13 mouse cellular contexts compared by ENCODE assay signal in genomic region chr14:67548750-67549149, GRCm38 (mm10).
A peak's percentile ranks its signal among the peaks of the same experiment; 100 is the strongest.
DNase-seq lines count a peak whose midpoint lies in the region; ATAC-seq and TF ChIP-seq lines count a peak whose summit lies in the region.
"Had no signal": no experiment of that assay in that cellular context is flagged by ENCODE, and none has a peak within 500 bp of the region (broad histone marks: within the 10 kb centered on the region; RNA-seq: fewer than 3 reads in every experiment).

No protein-coding gene starts in this region.

- no peaks in the 10 kb centered on the region; the same call in 1 of the 2 replicates for H3K9me3 ChIP-seq in kidney, postnatal 0 days (replicated peaks; ENCODE audit: low read length)
- peaks cover 14% of the 10 kb centered on the region for H3K9me3 ChIP-seq in kidney, embryonic 16.5 days (ENCODE audit: low read length)
- H3K9me3 ChIP-seq in stomach, postnatal 0 days (ENCODE audit: control insufficient read depth, low read length) = no peaks in the 10 kb centered on the region

- TF ChIP-seq POLR2A in testis, adult 2 months (IDR thresholded peaks at IDR 0.05; ENCODE audit: control insufficient read depth, low read depth, low read length) = no peak

- DNase-seq in kidney, postnatal 0 days (ENCODE audit: low spot score) = no peak
- DNase-seq in testis, postnatal 14 days (ENCODE audit: low spot score) = no peak
- peak; percentile 5 for DNase-seq in NIH3T3 (ENCODE audit: low read depth)
- no peak for DNase-seq in stomach, postnatal 0 days (ENCODE audit: low spot score)
- no peak for DNase-seq in urinary bladder, postnatal 4 days (ENCODE audit: low spot score in 2 of 2)
- DNase-seq: cerebellum, adult 9-11 months; midbrain, embryonic 14.5 days; right cerebral cortex, postnatal 14 days had no signal

- H3K4me1 ChIP-seq in kidney, postnatal 0 days (replicated peaks; ENCODE audit: insufficient read depth, low read length) = no peaks in the 10 kb centered on the region
- H3K4me1 ChIP-seq in kidney, embryonic 16.5 days (ENCODE audit: insufficient read depth, low read length) = no peaks in the 10 kb centered on the region
- no peaks in the 10 kb centered on the region for H3K4me1 ChIP-seq in testis, adult 2 months (ENCODE audit: control insufficient read depth, insufficient read depth, low read length)
- H3K4me1 ChIP-seq in stomach, postnatal 0 days (replicated peaks; ENCODE audit: control insufficient read depth, insufficient read depth) = no peaks in the 10 kb centered on the region

- ATAC-seq in kidney, postnatal 0 days (replicated peaks; ENCODE audit: low FRiP score, low read depth) = no peak
- no peak for ATAC-seq in kidney, embryonic 16.5 days (ENCODE audit: low FRiP score, low TSS enrichment)
- no peak for ATAC-seq in stomach, postnatal 0 days (ENCODE audit: low FRiP score, low TSS enrichment)
- ATAC-seq: forebrain, embryonic 14.5 days had no signal

- H3K4me3 ChIP-seq in kidney, postnatal 0 days (replicated peaks; ENCODE audit: low read depth, low read length) = no peak overlapping the region
- H3K4me3 ChIP-seq in kidney, embryonic 16.5 days (ENCODE audit: low read length) = no peak overlapping the region
- no peak overlapping the region for H3K4me3 ChIP-seq in testis, adult 2 months (ENCODE audit: control insufficient read depth, low read depth, low read length)
- H3K4me3 ChIP-seq in stomach, postnatal 0 days (ENCODE audit: low read depth, low read length) = no peak overlapping the region
- H3K4me3 ChIP-seq: hindbrain, embryonic 10.5 days; neural tube, embryonic 13.5 days had no signal

- no peak overlapping the region for H3K27ac ChIP-seq in kidney, postnatal 0 days
- no peak overlapping the region for H3K27ac ChIP-seq in kidney, embryonic 16.5 days (ENCODE audit: low read length)
- H3K27ac ChIP-seq in testis, adult 2 months (ENCODE audit: control insufficient read depth, insufficient read depth, low read depth, low read length) = no peak overlapping the region
- no peak overlapping the region for H3K27ac ChIP-seq in stomach, postnatal 0 days (replicated peaks)
- H3K27ac ChIP-seq: hindbrain, embryonic 10.5 days; neural tube, embryonic 13.5 days had no signal

- peak; percentile 47 for TF ChIP-seq CTCF in kidney, postnatal 0 days (IDR thresholded peaks at IDR 0.05; ENCODE audit: low read depth)
- peak; percentile 58; the same call in 1 of the 2 replicates for TF ChIP-seq CTCF in testis, adult 2 months (IDR thresholded peaks at IDR 0.05; ENCODE audit: control insufficient read depth, insufficient read depth, insufficient replicate concordance, low read depth, low read length)
- peak; percentile 51 for TF ChIP-seq CTCF in stomach, postnatal 0 days (IDR thresholded peaks at IDR 0.05; ENCODE audit: low read depth)

- H3K36me3 ChIP-seq in kidney, postnatal 0 days (ENCODE audit: insufficient read depth, low read length) = no peaks in the 10 kb centered on the region
- no peaks in the 10 kb centered on the region for H3K36me3 ChIP-seq in kidney, embryonic 16.5 days (ENCODE audit: insufficient read depth, low read length)
- H3K36me3 ChIP-seq in testis, adult 2 months (ENCODE audit: control insufficient read depth, insufficient read depth, low read length) = no peaks in the 10 kb centered on the region
- H3K36me3 ChIP-seq in stomach, postnatal 0 days (ENCODE audit: control insufficient read depth, insufficient read depth, low read length) = no peaks in the 10 kb centered on the region
- H3K36me3 ChIP-seq: hindbrain, embryonic 10.5 days; neural tube, embryonic 13.5 days had no signal

- TF ChIP-seq EP300 in stomach, postnatal 0 days (optimal IDR thresholded peaks at IDR 0.05) = no peak

- no peaks in the 10 kb centered on the region for H3K27me3 ChIP-seq in kidney, postnatal 0 days (ENCODE audit: insufficient read depth, low read length)
- H3K27me3 ChIP-seq in kidney, embryonic 16.5 days (ENCODE audit: insufficient read depth, low read length) = no peaks in the 10 kb centered on the region
- no peaks in the 10 kb centered on the region for H3K27me3 ChIP-seq in testis, adult 2 months (ENCODE audit: control insufficient read depth, insufficient read depth, low read length)
- no peaks in the 10 kb centered on the region for H3K27me3 ChIP-seq in stomach, postnatal 0 days (ENCODE audit: control insufficient read depth, insufficient read depth, low read length)
- H3K27me3 ChIP-seq: neural tube, embryonic 13.5 days had no signal

- no peak overlapping the region for H3K9ac ChIP-seq in kidney, postnatal 0 days (ENCODE audit: low read depth, low read length)
- H3K9ac ChIP-seq in kidney, embryonic 16.5 days (replicated peaks; ENCODE audit: low read length) = no peak overlapping the region
- no peak overlapping the region for H3K9ac ChIP-seq in stomach, postnatal 0 days (ENCODE audit: low read length)
- H3K9ac ChIP-seq: neural tube, embryonic 13.5 days had no signal

- H3K4me2 ChIP-seq in kidney, postnatal 0 days (ENCODE audit: low read length) = no peak overlapping the region
- no peak overlapping the region for H3K4me2 ChIP-seq in kidney, embryonic 16.5 days (replicated peaks; ENCODE audit: low read depth, low read length)
- H3K4me2 ChIP-seq in stomach, postnatal 0 days (replicated peaks; ENCODE audit: low read depth) = no peak overlapping the region
- H3K4me2 ChIP-seq: neural tube, embryonic 13.5 days had no signal

- WGBS in kidney, postnatal 0 days = 84% methylated on average over 6 of the region's 6 CpGs
- WGBS in kidney, embryonic 16.5 days = 85% methylated on average over 6 of the region's 6 CpGs
- 86% methylated on average over 6 of the region's 6 CpGs for WGBS in stomach, postnatal 0 days
